Mouse (Mus musculus) kidney, embryonic 16.5 days (tissue): ENCODE measurements around the gene Cmip. TPM values are rescaled to one million over a fixed set of nuclear protein-coding genes. Genes with fewer than 3 reads are reported as not detected.

ENCODE experiments used
- ATAC-seq: fragments of 200-750 bp; cut with Nextera tagmentation; 2 replicates; pipeline ENCODE4 v1.8.0; 2017; ENCODE audit warnings: moderate TSS enrichment; ENCODE audit not compliant: low FRiP score, low TSS enrichment
- H3K27ac ChIP-seq: fragments of 300-500 bp; sonication (generic); 2 replicates; pipeline ENCODE4 v1.5.1; 2014; ENCODE audit warnings: low read length
- H3K27me3 ChIP-seq: fragments of 300-500 bp; sonication (generic); 2 replicates; pipeline ENCODE4 v1.6.1; 2014; ENCODE audit warnings: low read length, control low read depth, mixed read lengths; ENCODE audit not compliant: insufficient read depth
- H3K36me3 ChIP-seq: fragments of 300-500 bp; sonication (generic); 2 replicates; pipeline ENCODE4 v1.6.1; 2014; ENCODE audit warnings: low read length, control low read depth, mixed read lengths; ENCODE audit not compliant: insufficient read depth
- H3K4me1 ChIP-seq: fragments of 300-500 bp; sonication (generic); 2 replicates; pipeline ENCODE4 v1.6.1; 2014; ENCODE audit warnings: low read length, control low read depth, mixed read lengths; ENCODE audit not compliant: insufficient read depth
- H3K4me2 ChIP-seq: fragments of 300-500 bp; sonication (generic); replicated peaks from 2 replicates; pipeline ENCODE4 v1.6.1; 2014; ENCODE audit warnings: low read depth, low read length
- H3K4me3 ChIP-seq: fragments of 300-500 bp; sonication (generic); 2 replicates; pipeline ENCODE4 v1.5.1; 2014; ENCODE audit warnings: mild to moderate bottlenecking, low read length
- H3K9ac ChIP-seq: fragments of 300-500 bp; sonication (generic); replicated peaks from 2 replicates; pipeline ENCODE4 v1.6.1; 2014; ENCODE audit warnings: low read length
- H3K9me3 ChIP-seq: fragments of 300-500 bp; sonication (generic); 2 replicates; pipeline ENCODE4 v1.6.1; 2016; ENCODE audit warnings: low read length, control low read depth
- WGBS: fragments of 180-500 bp; shearing (Covaris S2); extraction: QIAGEN DNeasy Blood & Tissue Kit; methylation state at CpG from one replicate; pipeline ENCODE4 v1.1.7; 2014; 5-methylcytosine and 5-hydroxymethylcytosine counted together
- polyA plus RNA-seq: library from polyadenylated mRNA; unstranded; fragments of >200 nt; fragmentation: Nextera tagmentation; extraction: Ambion mirVana; gene quantifications from 2 replicates; pipeline ENCODE4 v1.2.1, GENCODE M21; 2015

Cmip gene
- polyA plus RNA-seq, 1 experiment from 2014 or later: 21.0 TPM

- no peaks in the 10 kb centered on the region for H3K9me3 ChIP-seq
- H3K27me3 ChIP-seq: no peaks in the 10 kb centered on the region
- H3K4me3 ChIP-seq: no peak overlapping the region
- H3K4me2 ChIP-seq: no peak overlapping the region
- 64% methylated on average over 5 of the region's 5 CpGs for WGBS
- ATAC-seq: no peak
- H3K27ac ChIP-seq: no peak overlapping the region
- H3K36me3 ChIP-seq: no peaks in the 10 kb centered on the region
- no peak overlapping the region for H3K9ac ChIP-seq
- no peaks in the 10 kb centered on the region for H3K4me1 ChIP-seq
Observed at GRCm38 (mm10) chr8:117481830-117482229, 225.0 kb downstream of the Cmip start.

- no peak for ATAC-seq
- 87% methylated on average over 8 of the region's 8 CpGs for WGBS
Observed at GRCm38 (mm10) chr8:117484731-117485130, 227.9 kb downstream of the Cmip start.

GRCm38 (mm10) chr8:117485316-117485715 is 228.5 kb downstream of the Cmip start:
- H3K9me3 ChIP-seq: no peaks in the 10 kb centered on the region
- 81% methylated on average over 1 of the region's 1 CpGs for WGBS
- no peak for ATAC-seq
- H3K9ac ChIP-seq: no peak overlapping the region
- no peaks in the 10 kb centered on the region for H3K27me3 ChIP-seq
- H3K4me3 ChIP-seq: no peak overlapping the region
- no peaks in the 10 kb centered on the region for H3K36me3 ChIP-seq
- H3K27ac ChIP-seq: no peak overlapping the region
- H3K4me1 ChIP-seq: no peaks in the 10 kb centered on the region
- no peak overlapping the region for H3K4me2 ChIP-seq

More at GRCm38 (mm10) chr8:117484731-117485130, 227.9 kb downstream of the Cmip start:
- Histone ChIP-seq H3K4me2 (no peak overlapping the region), H3K9ac (no peak overlapping the region), H3K27ac (no peak overlapping the region), H3K36me3 (no peaks in the 10 kb centered on the region), H3K4me3 (no peak overlapping the region), H3K4me1 (no peaks in the 10 kb centered on the region), H3K9me3 (no peaks in the 10 kb centered on the region), H3K27me3 (no peaks in the 10 kb centered on the region)

- H3K27me3 ChIP-seq: no peaks in the 10 kb centered on the region
- 76% methylated on average over 10 of the region's 10 CpGs for WGBS
- no peak overlapping the region for H3K4me2 ChIP-seq
- no peak overlapping the region for H3K27ac ChIP-seq
- no peak overlapping the region for H3K9ac ChIP-seq
- H3K4me3 ChIP-seq: no peak overlapping the region
- ATAC-seq: no peak
- H3K9me3 ChIP-seq: no peaks in the 10 kb centered on the region
- no peaks in the 10 kb centered on the region for H3K4me1 ChIP-seq
- H3K36me3 ChIP-seq: no peaks in the 10 kb centered on the region
Observed at GRCm38 (mm10) chr8:117488246-117489005, 231.6 kb downstream of the Cmip start.

- no peaks in the 10 kb centered on the region for H3K9me3 ChIP-seq
- peaks cover 5% of the 10 kb centered on the region; the same call in 1 of the 2 replicates for H3K27me3 ChIP-seq
- H3K4me1 ChIP-seq: no peaks in the 10 kb centered on the region
- no peaks in the 10 kb centered on the region for H3K36me3 ChIP-seq
- WGBS: 22% methylated on average over 9 of the region's 9 CpGs
- H3K9ac ChIP-seq: no peak overlapping the region
- H3K27ac ChIP-seq: no peak overlapping the region
- no peak overlapping the region for H3K4me2 ChIP-seq
- no peak overlapping the region for H3K4me3 ChIP-seq
- no peak for ATAC-seq
Observed at GRCm38 (mm10) chr8:117493543-117493942, 236.7 kb downstream of the Cmip start.

- Histone ChIP-seq H3K9me3 (no peaks in the 10 kb centered on the region), H3K27me3 (peaks cover 13% of the 10 kb centered on the region; the same call in 1 of the 2 replicates), H3K9ac (no peak overlapping the region), H3K4me1 (peaks cover 8% of the 10 kb centered on the region; the same call in 1 of the 2 replicates), H3K36me3 (no peaks in the 10 kb centered on the region), H3K4me2 (no peak overlapping the region), H3K27ac (no peak overlapping the region), H3K4me3 (no peak overlapping the region)
- ATAC-seq: no peak
- WGBS: 68% methylated on average over 2 of the region's 2 CpGs
Observed at GRCm38 (mm10) chr8:117494874-117495273, 238.0 kb downstream of the Cmip start.

GRCm38 (mm10) chr8:117498179-117498914 is 241.5 kb downstream of the Cmip start, which contains the start of gene Plcg2:
Plcg2 (plus strand) TSS chr8:117498291.
- Histone ChIP-seq H3K36me3 (no peaks in the 10 kb centered on the region), H3K9ac (peak within 1 kb of the TSS; percentile 73), H3K27me3 (peaks cover 13% of the 10 kb centered on the region; the same call in 1 of the 2 replicates), H3K9me3 (no peaks in the 10 kb centered on the region), H3K4me3 (peak within 1 kb of the TSS; percentile 67), H3K4me2 (peak within 1 kb of the TSS; percentile 100), H3K27ac (no peak within 1 kb of the TSS), H3K4me1 (peaks cover 8% of the 10 kb centered on the region; the same call in 1 of the 2 replicates)
- peak; percentile 79 for ATAC-seq
- 1% methylated on average over 48 of the region's 62 CpGs for WGBS

- Histone ChIP-seq H3K9ac (peak overlapping the region; percentile 73), H3K27me3 (peaks cover 13% of the 10 kb centered on the region; the same call in 1 of the 2 replicates)
- ATAC-seq: no peak
Observed at GRCm38 (mm10) chr8:117498915-117499540, 242.2 kb downstream of the Cmip start.

GRCm38 (mm10) chr8:117500232-117500823 is 243.5 kb downstream of the Cmip start:
- no peak overlapping the region for H3K4me2 ChIP-seq
- no peak overlapping the region for H3K9ac ChIP-seq
- H3K36me3 ChIP-seq: no peaks in the 10 kb centered on the region
- H3K9me3 ChIP-seq: no peaks in the 10 kb centered on the region
- 74% methylated on average over 5 of the region's 5 CpGs for WGBS
- no peak overlapping the region for H3K27ac ChIP-seq
- H3K4me3 ChIP-seq: no peak overlapping the region
- H3K27me3 ChIP-seq: peaks cover 13% of the 10 kb centered on the region; the same call in 1 of the 2 replicates
- peaks cover 8% of the 10 kb centered on the region; the same call in 1 of the 2 replicates for H3K4me1 ChIP-seq
- no peak for ATAC-seq

More at GRCm38 (mm10) chr8:117498915-117499540, 242.2 kb downstream of the Cmip start:
- Histone ChIP-seq H3K9me3 (no peaks in the 10 kb centered on the region), H3K4me2 (peak overlapping the region; percentile 100), H3K36me3 (no peaks in the 10 kb centered on the region), H3K4me3 (peak overlapping the region; percentile 67), H3K27ac (no peak overlapping the region), H3K4me1 (peaks cover 8% of the 10 kb centered on the region; the same call in 1 of the 2 replicates)
- WGBS: 9% methylated on average over 20 of the region's 20 CpGs
